Mouse (Mus musculus) heart, embryonic 14.5 days (tissue): ENCODE data around the gene Gpx8. TPM values are rescaled to one million over a fixed set of nuclear protein-coding genes. Genes with fewer than 3 reads are reported as not detected.
A peak's percentile ranks its signal among the peaks of the same experiment; 100 is the strongest.

ENCODE experiments used
- ATAC-seq: fragments of 200-750 bp; cut with Nextera tagmentation; 2 replicates; pipeline ENCODE4 v1.8.0; 2017; ENCODE audit warnings: low read depth, moderate TSS enrichment; ENCODE audit not compliant: insufficient number of reproducible peaks, insufficient read depth, low FRiP score
- H3K27ac ChIP-seq, 2 experiments: fragments of 200-500 bp in 1 of 2; fragments of 300-500 bp in 1 of 2; sonication (generic) in 1 of 2; replicated peaks in 1 of 2; 2 replicates each; pipeline ENCODE4 v1.5.1; 2012 to 2014; ENCODE audit warnings: low read depth in 2 of 2, low read length in 2 of 2, control low read depth in 1 of 2, mild to moderate bottlenecking in 1 of 2, mixed read lengths in 1 of 2; ENCODE audit not compliant: control insufficient read depth in 1 of 2, insufficient read depth in 1 of 2
- H3K27me3 ChIP-seq: fragments of 300-500 bp; sonication (generic); 2 replicates; pipeline ENCODE4 v1.6.1; 2014; ENCODE audit warnings: mild to moderate bottlenecking, low read length, control low read depth; ENCODE audit not compliant: control insufficient read depth, insufficient read depth
- H3K36me3 ChIP-seq: fragments of 300-500 bp; sonication (generic); 2 replicates; pipeline ENCODE4 v1.6.1; 2014; ENCODE audit warnings: mild to moderate bottlenecking, control low read depth, low read length, mixed read lengths; ENCODE audit not compliant: control insufficient read depth, insufficient read depth
- H3K4me1 ChIP-seq, 2 experiments: fragments of 200-500 bp in 1 of 2; fragments of 300-500 bp in 1 of 2; sonication (generic) in 1 of 2; 2 replicates each; pipeline ENCODE4 v1.6.1; 2012 to 2014; ENCODE audit warnings: low read length in 2 of 2, control low read depth in 1 of 2, mixed read lengths in 1 of 2; ENCODE audit not compliant: control insufficient read depth in 2 of 2, insufficient read depth in 2 of 2
- H3K4me2 ChIP-seq: fragments of 300-500 bp; sonication (generic); 2 replicates; pipeline ENCODE4 v1.6.1; 2014; ENCODE audit warnings: mild to moderate bottlenecking, low read length
- H3K4me3 ChIP-seq, 2 experiments: fragments of 200-500 bp in 1 of 2; fragments of 300-500 bp in 1 of 2; sonication (generic) in 1 of 2; 2 replicates each; pipeline ENCODE4 v1.5.1; 2012 to 2014; ENCODE audit warnings: low read length in 2 of 2, mild to moderate bottlenecking in 2 of 2, control low read depth in 1 of 2, low read depth in 1 of 2, moderate library complexity in 1 of 2; ENCODE audit not compliant: control insufficient read depth in 1 of 2, insufficient read depth in 1 of 2
- H3K9ac ChIP-seq: fragments of 300-500 bp; sonication (generic); 2 replicates; pipeline ENCODE4 v1.6.1; 2014; ENCODE audit warnings: mild to moderate bottlenecking, low read length
- H3K9me3 ChIP-seq: fragments of 300-500 bp; sonication (generic); 2 replicates; pipeline ENCODE4 v1.6.1; 2016; ENCODE audit warnings: low read length, control low read depth; ENCODE audit not compliant: control insufficient read depth
- WGBS: fragments of 180-500 bp; shearing (Covaris S2); extraction: QIAGEN DNeasy Blood & Tissue Kit; methylation state at CpG from one replicate; pipeline ENCODE4 v1.1.7; 2014; 5-methylcytosine and 5-hydroxymethylcytosine counted together
- microRNA counts: library from miRNA; unstranded; fragments of <30 nt; microRNA quantifications from one replicate; lab custom pipeline; 2016
- microRNA-seq: library from miRNA; unstranded; fragments of <30 nt; microRNA quantifications from one replicate; pipeline ENCODE4, GENCODE M21; 2016
- polyA plus RNA-seq: library from polyadenylated mRNA; unstranded; fragments of >200 nt; fragmentation: Nextera tagmentation; extraction: Ambion mirVana; gene quantifications from 2 replicates; pipeline ENCODE4 v1.2.1, GENCODE M21; 2014

Gpx8 gene
- polyA plus RNA-seq, 1 experiment from 2014 or later = 147 TPM

DNA sequence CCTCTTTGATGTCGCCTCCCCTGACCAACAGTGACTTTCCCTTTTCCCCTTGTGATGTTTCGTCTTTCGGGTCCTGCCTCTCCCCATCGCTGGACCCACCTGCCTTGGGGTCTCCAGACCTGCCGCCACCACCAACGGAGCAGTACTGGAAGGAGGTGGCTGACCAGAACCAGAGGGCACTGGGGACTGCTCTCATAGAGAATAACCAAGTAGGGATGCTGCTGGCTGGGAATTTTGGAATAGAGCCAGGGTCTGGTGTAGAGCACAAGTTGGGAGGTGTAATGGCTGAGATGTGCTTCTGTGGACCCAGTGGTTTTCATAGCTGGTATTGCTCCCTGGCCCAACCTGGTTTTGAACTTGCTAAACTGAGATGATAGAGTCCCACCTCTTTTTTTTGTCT lies 48.8 kb downstream of the Gpx8 start:
- Histone ChIP-seq H3K4me1 (peaks cover 3 to 9% of the 10 kb centered on the region in 2 experiments; a peak in 3 of 4 replicates), H3K4me2 (no peak overlapping the region), H3K36me3 (no peaks in the 10 kb centered on the region), H3K4me3 (no peak overlapping the region), H3K9me3 (no peaks in the 10 kb centered on the region), H3K27me3 (peaks cover 86% of the 10 kb centered on the region), H3K27ac (no peak overlapping the region), H3K9ac (no peak overlapping the region)
- ATAC-seq = no peak
- WGBS = 64% methylated on average over 6 of the region's 6 CpGs

DNA sequence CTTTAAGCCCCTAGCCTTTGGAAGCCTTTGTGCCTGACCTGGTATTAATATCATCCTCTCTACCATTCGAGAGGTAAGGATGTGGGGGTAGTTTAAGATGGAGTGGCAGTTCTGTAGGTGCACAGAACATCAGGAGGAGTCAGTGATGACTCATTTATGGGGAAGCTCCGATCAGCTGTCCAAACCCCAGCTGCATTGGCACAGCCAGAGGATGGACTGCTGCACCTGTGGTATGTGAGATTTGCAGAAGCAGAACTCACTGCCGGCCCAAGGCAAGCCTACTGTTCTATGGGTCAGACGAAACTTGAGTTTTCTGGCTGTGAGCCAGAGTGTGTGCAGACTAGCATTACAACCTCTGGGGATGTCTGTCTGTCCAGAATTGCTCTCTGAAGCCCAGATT lies 49.8 kb downstream of the Gpx8 start:
- Histone ChIP-seq H3K4me1 (peaks cover 3 to 9% of the 10 kb centered on the region in 2 experiments; a peak in 3 of 4 replicates), H3K4me3 (no peak overlapping the region), H3K4me2 (no peak overlapping the region), H3K27me3 (peaks cover 87% of the 10 kb centered on the region), H3K9ac (no peak overlapping the region), H3K9me3 (no peaks in the 10 kb centered on the region), H3K27ac (no peak overlapping the region), H3K36me3 (no peaks in the 10 kb centered on the region)
- WGBS = 50% methylated on average over 4 of the region's 4 CpGs
- no peak for ATAC-seq

- H3K4me3 ChIP-seq = peak overlapping the region; percentile 37 to 45
- H3K36me3 ChIP-seq = no peaks in the 10 kb centered on the region
- peaks cover 93% of the 10 kb centered on the region for H3K27me3 ChIP-seq
- H3K27ac ChIP-seq = no peak overlapping the region
- ATAC-seq = no peak
- 2% methylated on average over 25 of the region's 25 CpGs for WGBS
- H3K4me2 ChIP-seq = peak overlapping the region; percentile 82
- H3K9ac ChIP-seq = peak overlapping the region; percentile 50; the same call in 1 of the 2 replicates
- H3K9me3 ChIP-seq = no peaks in the 10 kb centered on the region
- H3K4me1 ChIP-seq = peaks cover 3 to 14% of the 10 kb centered on the region in 2 experiments; a peak in 3 of 4 replicates
These were observed 52.0 kb downstream of the Gpx8 start for GRCm38 (mm10) chr13:112994191-112994590.

DNA sequence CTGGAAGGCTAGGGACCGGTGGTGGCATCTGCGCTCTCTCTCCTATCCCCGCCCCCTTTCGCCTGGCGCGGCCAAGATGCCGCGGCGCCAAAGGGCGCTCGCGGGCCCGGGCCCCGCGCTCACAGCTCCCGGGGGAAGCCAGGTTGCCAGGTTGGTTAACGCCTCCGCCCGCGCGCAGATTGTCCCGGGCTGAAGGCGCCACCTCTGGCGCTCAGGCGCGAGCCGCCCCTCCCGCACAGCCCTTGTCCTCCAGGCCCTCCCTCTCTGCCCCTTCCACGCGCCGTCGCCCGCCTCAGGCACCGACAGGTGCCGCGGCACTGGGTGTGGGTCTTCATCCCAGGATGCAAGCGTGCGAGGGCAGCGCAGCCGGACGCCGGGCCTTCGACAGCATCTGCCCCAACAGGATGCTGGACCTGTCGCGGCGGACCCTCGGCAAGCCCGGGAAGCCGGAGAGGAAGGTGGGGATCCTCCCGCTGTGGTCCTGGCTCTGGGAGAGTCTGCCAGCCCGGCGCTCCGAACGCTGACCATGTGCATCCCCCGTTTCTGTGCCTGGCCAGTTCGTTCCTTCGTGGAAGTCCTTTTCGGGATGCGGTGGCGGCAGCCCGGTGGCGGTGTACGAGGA lies 52.6 kb downstream of the Gpx8 start, which contains the start of gene Mcidas:
Gene Mcidas, plus strand, starts transcription at position 315 of the 622 bp plus-strand sequence.
- peak within 1 kb of the TSS; percentile 37 to 45 for H3K4me3 ChIP-seq
- under 1% methylated on average over 61 of the region's 63 CpGs for WGBS
- H3K4me1 ChIP-seq = peaks cover 3 to 17% of the 10 kb centered on the region in 2 experiments; a peak in 3 of 4 replicates
- no peak for ATAC-seq
- H3K9me3 ChIP-seq = no peaks in the 10 kb centered on the region
- H3K4me2 ChIP-seq = peak within 1 kb of the TSS; percentile 82
- peak within 1 kb of the TSS; percentile 50; the same call in 1 of the 2 replicates for H3K9ac ChIP-seq
- H3K27me3 ChIP-seq = peaks cover 94% of the 10 kb centered on the region
- no peak within 1 kb of the TSS for H3K27ac ChIP-seq
- no peaks in the 10 kb centered on the region for H3K36me3 ChIP-seq

MicroRNAs encoded within 50 kb of the gene (microRNA counts, 519-probe panel; counts per million panel counts)
- microRNA mmu-miR-449a (lab: Ali Mortazavi, UCI) = 322 counts per million, percentile 70 among the panel's probes with 10 or more counts
- microRNA mmu-miR-449b (lab: Ali Mortazavi, UCI) = 322 counts per million, percentile 70 among the panel's probes with 10 or more counts
- 322 counts per million, percentile 70 among the panel's probes with 10 or more counts for microRNA mmu-miR-449c (lab: Ali Mortazavi, UCI)

Small RNAs within 50 kb of the gene (microRNA-seq; reads per million reads assigned to microRNA genes)
- 19.0 reads per million, percentile 30 among the genes with 10 or more reads in this experiment for gene Mir449a
- not detected for gene Mir449b
- gene Mir449c = not detected

Other genes starting within 250 kb of the Gpx8 start
- 45.2 and 56.6 TPM in 2 replicates for gene Plpp1, start 245.6 kb downstream of the Gpx8 start, polyA plus RNA-seq
- gene Mtrex, start 119.0 kb downstream of the Gpx8 start, polyA plus RNA-seq = 46.2 and 48.6 TPM in 2 replicates
- gene Dhx29, start 119.0 kb downstream of the Gpx8 start, polyA plus RNA-seq = 11.8 and 16.7 TPM in 2 replicates
- 0.11 and 0.63 TPM in 2 replicates for gene Ccno, start 58.6 kb downstream of the Gpx8 start, polyA plus RNA-seq
- not detected in 2 replicates for gene Mcidas, start 52.6 kb downstream of the Gpx8 start, polyA plus RNA-seq
- 0.12 TPM in 1 of 2 replicates, not detected in the other for gene Cdc20b, start 11.3 kb downstream of the Gpx8 start, polyA plus RNA-seq
- gene Gzma, start 54.6 kb upstream of the Gpx8 start, polyA plus RNA-seq = not detected in 2 replicates
- 0.82 and 1.1 TPM in 2 replicates for gene Esm1, start 163.2 kb upstream of the Gpx8 start, polyA plus RNA-seq
- not detected in 2 replicates for gene Gzmk, start 179.5 kb upstream of the Gpx8 start, polyA plus RNA-seq
- gene BC067074, start 246.7 kb upstream of the Gpx8 start, polyA plus RNA-seq = 3.0 and 3.2 TPM in 2 replicates